Comparison of ENCODE assay signal across 8 mouse cellular contexts in the genomic region with DNA sequence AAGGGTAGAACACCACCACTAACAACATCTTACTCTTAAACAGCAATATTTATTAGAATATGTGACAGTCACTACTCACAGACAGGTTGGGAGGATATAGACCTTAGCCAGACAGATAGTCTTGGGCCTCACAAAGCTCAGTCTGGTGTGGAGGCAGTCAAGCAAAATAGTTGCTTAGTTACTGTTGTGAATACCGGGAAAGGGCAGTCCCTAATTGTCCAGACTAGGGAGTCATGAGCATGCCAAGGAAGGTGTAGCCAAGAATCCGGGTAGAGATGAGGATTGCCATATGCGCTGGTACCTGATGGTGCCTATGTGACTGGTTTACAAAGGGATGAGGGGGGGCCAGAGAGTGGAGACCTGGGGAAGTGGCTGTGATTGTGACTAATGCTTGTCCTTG. TPM values are rescaled to one million over a fixed set of nuclear protein-coding genes. Genes with fewer than 3 reads are reported as not detected.
DNase-seq lines count a peak whose midpoint lies in the region; ATAC-seq and TF ChIP-seq lines count a peak whose summit lies in the region.

No protein-coding gene starts in this region.

- H3K4me1 ChIP-seq in heart, embryonic 11.5 days (ENCODE audit: control insufficient read depth, insufficient read depth, low read length): peaks cover 6% of the 10 kb centered on the region; the same call in 1 of the 2 replicates
- H3K4me1 ChIP-seq in heart, postnatal 0 days (ENCODE audit: control insufficient read depth, insufficient read depth): peaks cover 10% of the 10 kb centered on the region
- H3K4me1 ChIP-seq in liver, embryonic 12.5 days: peaks cover 41% of the 10 kb centered on the region

- H3K27ac ChIP-seq in heart, embryonic 11.5 days (ENCODE audit: low read depth, low read length): no peak overlapping the region
- H3K27ac ChIP-seq in heart, postnatal 0 days (ENCODE audit: low read depth): peak overlapping the region; percentile 85
- H3K27ac ChIP-seq in liver, embryonic 12.5 days: peak overlapping the region; percentile 96

- intact Hi-C loops in left cerebral cortex, postnatal 14 days (cut with DNase I): loop anchor here (5.0 kb wide), 1 partner anchor 125 kb away; a partner anchor contains a TSS

- no peak for TF ChIP-seq CTCF in heart, postnatal 0 days (IDR thresholded peaks at IDR 0.05; ENCODE audit: low read depth)

- 54% methylated on average over 3 of the region's 3 CpGs for WGBS in heart, embryonic 11.5 days (ENCODE audit: insufficient replicate concordance)
- 42% methylated on average over 3 of the region's 3 CpGs for WGBS in heart, postnatal 0 days
- WGBS in liver, embryonic 12.5 days (ENCODE audit: insufficient replicate concordance): 39% methylated on average over 3 of the region's 3 CpGs

- H3K4me2 ChIP-seq in heart, embryonic 11.5 days: peak overlapping the region; percentile 87
- peak overlapping the region; percentile 96 for H3K4me2 ChIP-seq in heart, postnatal 0 days (ENCODE audit: low read depth, low read length)
- peak overlapping the region; percentile 76 for H3K4me2 ChIP-seq in liver, embryonic 12.5 days

- H3K27me3 ChIP-seq in heart, embryonic 11.5 days (ENCODE audit: control insufficient read depth, insufficient read depth, low read length): no peaks in the 10 kb centered on the region
- no peaks in the 10 kb centered on the region for H3K27me3 ChIP-seq in heart, postnatal 0 days (ENCODE audit: control insufficient read depth, insufficient read depth, low read length)
- H3K27me3 ChIP-seq in liver, embryonic 12.5 days (replicated peaks): no peaks in the 10 kb centered on the region

- peak overlapping the region; percentile 85 for H3K4me3 ChIP-seq in heart, embryonic 11.5 days (ENCODE audit: low read depth, low read length)
- peak overlapping the region; percentile 89 for H3K4me3 ChIP-seq in heart, postnatal 0 days (ENCODE audit: low read depth, low read length)
- H3K4me3 ChIP-seq in liver, embryonic 12.5 days: peak overlapping the region; percentile 83

- no peak for ATAC-seq in heart, embryonic 11.5 days (replicated peaks; ENCODE audit: insufficient number of reproducible peaks, low FRiP score, low TSS enrichment)
- no peak for ATAC-seq in heart, postnatal 0 days (ENCODE audit: insufficient read depth, low read depth)
- ATAC-seq in liver, embryonic 12.5 days: no peak
- no peak for ATAC-seq in granulocyte monocyte progenitor cell, adult 5-6 weeks (replicated peaks; ENCODE audit: poor library complexity, severe bottlenecking)

- no peak for DNase-seq in heart, postnatal 4 days
- DNase-seq in adipocyte (ENCODE audit: low spot score): peak; percentile 22
- no peak for DNase-seq in heart, postnatal 0 days (ENCODE audit: low spot score)
- no peak for DNase-seq in embryo, embryonic 11 days
- DNase-seq in left cerebral cortex, postnatal 14 days (ENCODE audit: low spot score in 2 of 2): no peak

- no peak for TF ChIP-seq EP300 in heart, postnatal 0 days (IDR thresholded peaks at IDR 0.05; ENCODE audit: low read depth)

- H3K9ac ChIP-seq in heart, embryonic 11.5 days (ENCODE audit: low read depth, low read length): peak overlapping the region; percentile 79
- H3K9ac ChIP-seq in heart, postnatal 0 days (replicated peaks; ENCODE audit: low read depth, low read length): peak overlapping the region; percentile 76
- H3K9ac ChIP-seq in liver, embryonic 12.5 days: peak overlapping the region; percentile 94

- no peaks in the 10 kb centered on the region for H3K9me3 ChIP-seq in heart, embryonic 11.5 days (replicated peaks; ENCODE audit: control insufficient read depth, low read length)
- H3K9me3 ChIP-seq in heart, postnatal 0 days (replicated peaks; ENCODE audit: control insufficient read depth, low read length): no peaks in the 10 kb centered on the region
- no peaks in the 10 kb centered on the region for H3K9me3 ChIP-seq in liver, embryonic 12.5 days (replicated peaks)

- H3K36me3 ChIP-seq in heart, embryonic 11.5 days (ENCODE audit: control insufficient read depth, insufficient read depth, low read length): peaks cover 17% of the 10 kb centered on the region
- peaks cover 33% of the 10 kb centered on the region for H3K36me3 ChIP-seq in heart, postnatal 0 days (replicated peaks; ENCODE audit: control insufficient read depth, insufficient read depth, low read length)
- peaks cover 29% of the 10 kb centered on the region for H3K36me3 ChIP-seq in liver, embryonic 12.5 days

RNA-seq across cellular contexts. Expression of a gene that starts 0.7 kb away (rescaled TPM):
- 24.1 and 24.6 TPM in 2 replicates for polyA plus RNA-seq in heart, embryonic 11.5 days (2014; fragmentation: Nextera tagmentation; extraction: Ambion mirVana)
- total RNA-seq in heart, postnatal 4 days (2021): 10 to 100 TPM; 34.0 to 36.6 TPM
- 46.3 and 58.4 TPM in 2 replicates for total RNA-seq in heart, postnatal 0 days (2014; rRNA removed; ENCODE audit: low replicate concordance)
- 18.7 and 20.1 TPM in 2 replicates for polyA plus RNA-seq in heart, postnatal 0 days (2015; fragmentation: Nextera tagmentation; extraction: Ambion mirVana)
- polyA plus RNA-seq in liver, embryonic 12.5 days (2016; fragmentation: Nextera tagmentation; extraction: Ambion mirVana): 36.7 and 37.4 TPM in 2 replicates
- 10 to 100 TPM; 48.2 to 52.0 TPM for total RNA-seq in left cerebral cortex, postnatal 14 days (2021)
- 14.7 and 32.8 TPM in 2 replicates for total RNA-seq in granulocyte monocyte progenitor cell, adult 5-6 weeks (2014; fragmentation: Nextera tagmentation)
- total RNA-seq in granulocyte monocyte progenitor cell, adult 5-6 weeks (2017): 17.9 and 23.1 TPM in 2 replicates

RNA-seq across cellular contexts. Expression of a gene that starts 21.5 kb away (rescaled TPM):
- 5.5 and 5.8 TPM in 2 replicates for polyA plus RNA-seq in heart, embryonic 11.5 days (2014; fragmentation: Nextera tagmentation; extraction: Ambion mirVana)
- total RNA-seq in heart, postnatal 4 days (2021): 1 to 10 TPM in 1 of 2 experiments, under 1 TPM in 1; 0.92 to 1.2 TPM
- total RNA-seq in heart, postnatal 0 days (2014; rRNA removed; ENCODE audit: low replicate concordance): 1.9 and 3.6 TPM in 2 replicates
- 1.1 and 1.6 TPM in 2 replicates for polyA plus RNA-seq in heart, postnatal 0 days (2015; fragmentation: Nextera tagmentation; extraction: Ambion mirVana)
- polyA plus RNA-seq in liver, embryonic 12.5 days (2016; fragmentation: Nextera tagmentation; extraction: Ambion mirVana): 1.3 and 1.5 TPM in 2 replicates
- 1 to 10 TPM; 4.4 TPM for total RNA-seq in left cerebral cortex, postnatal 14 days (2021)
- total RNA-seq in granulocyte monocyte progenitor cell, adult 5-6 weeks (2014; fragmentation: Nextera tagmentation): not detected in 2 replicates
- total RNA-seq in granulocyte monocyte progenitor cell, adult 5-6 weeks (2017): not detected in 2 replicates

RNA-seq across cellular contexts. Expression of a gene that starts 28.7 kb away (rescaled TPM):
- not detected in 2 replicates for polyA plus RNA-seq in heart, embryonic 11.5 days (2014; fragmentation: Nextera tagmentation; extraction: Ambion mirVana)
- not detected for total RNA-seq in heart, postnatal 4 days (2021)
- not detected in 2 replicates for total RNA-seq in heart, postnatal 0 days (2014; rRNA removed; ENCODE audit: low replicate concordance)
- polyA plus RNA-seq in heart, postnatal 0 days (2015; fragmentation: Nextera tagmentation; extraction: Ambion mirVana): not detected in 2 replicates
- polyA plus RNA-seq in liver, embryonic 12.5 days (2016; fragmentation: Nextera tagmentation; extraction: Ambion mirVana): not detected in 2 replicates
- total RNA-seq in left cerebral cortex, postnatal 14 days (2021): under 1 TPM; 0.29 to 0.44 TPM
- not detected in 2 replicates for total RNA-seq in granulocyte monocyte progenitor cell, adult 5-6 weeks (2014; fragmentation: Nextera tagmentation)
- not detected in 2 replicates for total RNA-seq in granulocyte monocyte progenitor cell, adult 5-6 weeks (2017)

RNA-seq across cellular contexts. Expression of a gene that starts 28.9 kb away (rescaled TPM):
- not detected in 2 replicates for polyA plus RNA-seq in heart, embryonic 11.5 days (2014; fragmentation: Nextera tagmentation; extraction: Ambion mirVana)
- total RNA-seq in heart, postnatal 4 days (2021): not detected
- total RNA-seq in heart, postnatal 0 days (2014; rRNA removed; ENCODE audit: low replicate concordance): not detected in 2 replicates
- polyA plus RNA-seq in heart, postnatal 0 days (2015; fragmentation: Nextera tagmentation; extraction: Ambion mirVana): 0.22 and 0.52 TPM in 2 replicates
- polyA plus RNA-seq in liver, embryonic 12.5 days (2016; fragmentation: Nextera tagmentation; extraction: Ambion mirVana): not detected in 2 replicates
- under 1 TPM in 1 of 2 experiments, not detected in 1; 0.87 TPM for total RNA-seq in left cerebral cortex, postnatal 14 days (2021)
- total RNA-seq in granulocyte monocyte progenitor cell, adult 5-6 weeks (2014; fragmentation: Nextera tagmentation): not detected in 2 replicates
- total RNA-seq in granulocyte monocyte progenitor cell, adult 5-6 weeks (2017): not detected in 2 replicates

RNA-seq across cellular contexts. Expression of a gene that starts 51.3 kb away (rescaled TPM):
- polyA plus RNA-seq in heart, embryonic 11.5 days (2014; fragmentation: Nextera tagmentation; extraction: Ambion mirVana): 506 and 517 TPM in 2 replicates
- total RNA-seq in heart, postnatal 4 days (2021): 10 to 100 TPM; 96.6 to 97.7 TPM
- total RNA-seq in heart, postnatal 0 days (2014; rRNA removed; ENCODE audit: low replicate concordance): 183 and 192 TPM in 2 replicates
- polyA plus RNA-seq in heart, postnatal 0 days (2015; fragmentation: Nextera tagmentation; extraction: Ambion mirVana): 135 and 138 TPM in 2 replicates
- 192 and 195 TPM in 2 replicates for polyA plus RNA-seq in liver, embryonic 12.5 days (2016; fragmentation: Nextera tagmentation; extraction: Ambion mirVana)
- 100 to 1,000 TPM; 538 to 599 TPM for total RNA-seq in left cerebral cortex, postnatal 14 days (2021)
- total RNA-seq in granulocyte monocyte progenitor cell, adult 5-6 weeks (2014; fragmentation: Nextera tagmentation): 27.6 and 45.5 TPM in 2 replicates
- 28.4 and 29.9 TPM in 2 replicates for total RNA-seq in granulocyte monocyte progenitor cell, adult 5-6 weeks (2017)
